Mouse (Mus musculus): ENCODE results near the gene Akna. TPM values are rescaled to one million over a fixed set of nuclear protein-coding genes. Genes with fewer than 3 reads are reported as not detected.

Akna gene
- polyA plus RNA-seq, 1 experiment from 2014 or later = 6.1 TPM

DNA sequence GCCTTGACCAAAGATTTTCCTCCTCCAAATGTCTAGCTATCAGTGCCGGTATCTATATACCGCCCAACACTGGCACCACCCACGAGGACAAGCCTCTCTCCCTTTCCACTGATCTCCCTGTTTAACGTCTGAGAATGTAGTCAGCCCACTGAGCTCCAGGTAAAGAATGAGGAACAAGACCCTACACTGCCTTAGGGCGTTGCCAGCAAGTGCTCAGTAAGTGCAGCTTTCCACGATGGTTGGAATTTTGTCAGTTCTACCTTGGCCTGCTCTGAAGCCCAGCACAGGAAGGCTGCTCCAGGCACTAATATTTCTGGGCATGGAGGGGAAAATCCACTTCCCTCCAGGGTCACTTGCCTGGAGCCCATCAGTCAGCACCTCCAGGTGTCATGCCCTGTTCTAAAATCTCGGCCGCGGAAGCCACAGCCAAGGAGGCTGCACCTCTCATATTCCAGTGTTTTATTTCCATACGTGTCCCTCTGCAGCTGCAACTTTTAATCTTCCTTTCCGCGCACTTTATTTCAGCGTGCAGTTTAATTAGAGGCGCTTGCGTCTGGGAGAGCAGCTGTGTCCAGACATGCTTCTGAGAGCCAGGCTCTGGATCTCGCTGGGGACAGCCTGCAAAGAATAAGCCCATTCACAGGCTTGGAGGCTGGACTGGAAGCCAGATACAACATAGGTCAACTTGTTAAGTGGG lies 34.1 kb upstream of the Akna start:
- no peaks in the 10 kb centered on the region for H3K9me3 ChIP-seq (ENCODE audit: control insufficient read depth, low read length)
- 0 out of 2 replicates have a peak, but pooled peaks cover 4% of the 10 kb centered on the region for H3K4me1 ChIP-seq (ENCODE audit: control insufficient read depth, insufficient read depth, low read length)
- no peak for ATAC-seq (ENCODE audit: low FRiP score, low TSS enrichment)
- no peak overlapping the region for H3K4me3 ChIP-seq (replicated peaks; ENCODE audit: low read depth, low read length)
- WGBS = 60% methylated on average over 16 of the region's 16 CpGs
- H3K9ac ChIP-seq (replicated peaks; ENCODE audit: low read length) = no peak overlapping the region
- H3K4me2 ChIP-seq (ENCODE audit: low read length) = no peak overlapping the region
- no peaks in the 10 kb centered on the region for H3K27me3 ChIP-seq (ENCODE audit: control insufficient read depth, insufficient read depth, low read length)
- no peaks in the 10 kb centered on the region for H3K36me3 ChIP-seq (ENCODE audit: control insufficient read depth, insufficient read depth, low read length)
- no peak overlapping the region for H3K27ac ChIP-seq (replicated peaks; ENCODE audit: low read depth, low read length)
- DNase-seq = peak; percentile 49

DNA sequence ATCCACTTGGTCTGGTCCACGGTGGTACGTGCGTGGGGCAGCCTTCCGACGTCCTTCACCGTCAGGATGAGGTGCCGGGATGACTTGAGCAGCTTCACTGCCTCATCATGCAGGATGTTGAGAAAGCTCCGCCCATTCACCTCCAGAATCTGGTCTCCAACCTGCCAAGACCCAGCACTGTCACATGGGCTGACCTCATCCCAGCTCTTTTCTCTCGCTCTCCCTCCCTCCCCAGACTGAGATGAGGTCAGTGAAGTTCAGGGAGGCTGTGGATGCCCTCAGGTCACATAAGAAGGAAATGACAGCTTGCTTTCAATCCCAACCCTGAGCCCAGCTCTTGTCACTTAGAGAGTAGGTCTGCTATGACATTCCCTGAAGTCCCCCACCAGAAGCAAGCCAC lies 32.2 kb upstream of the Akna start:
- Histone ChIP-seq H3K4me2 (ENCODE audit: low read length) (no peak overlapping the region), H3K27me3 (ENCODE audit: control insufficient read depth, insufficient read depth, low read length) (no peaks in the 10 kb centered on the region), H3K27ac (replicated peaks; ENCODE audit: low read depth, low read length) (no peak overlapping the region), H3K9ac (replicated peaks; ENCODE audit: low read length) (no peak overlapping the region), H3K4me1 (ENCODE audit: control insufficient read depth, insufficient read depth, low read length) (0 out of 2 replicates have a peak, but pooled peaks cover 4% of the 10 kb centered on the region), H3K9me3 (ENCODE audit: control insufficient read depth, low read length) (no peaks in the 10 kb centered on the region), H3K4me3 (replicated peaks; ENCODE audit: low read depth, low read length) (no peak overlapping the region), H3K36me3 (ENCODE audit: control insufficient read depth, insufficient read depth, low read length) (no peaks in the 10 kb centered on the region)
- DNase-seq (no peak), ATAC-seq (ENCODE audit: low FRiP score, low TSS enrichment) (no peak)
- WGBS = 89% methylated on average over 9 of the region's 9 CpGs

DNA sequence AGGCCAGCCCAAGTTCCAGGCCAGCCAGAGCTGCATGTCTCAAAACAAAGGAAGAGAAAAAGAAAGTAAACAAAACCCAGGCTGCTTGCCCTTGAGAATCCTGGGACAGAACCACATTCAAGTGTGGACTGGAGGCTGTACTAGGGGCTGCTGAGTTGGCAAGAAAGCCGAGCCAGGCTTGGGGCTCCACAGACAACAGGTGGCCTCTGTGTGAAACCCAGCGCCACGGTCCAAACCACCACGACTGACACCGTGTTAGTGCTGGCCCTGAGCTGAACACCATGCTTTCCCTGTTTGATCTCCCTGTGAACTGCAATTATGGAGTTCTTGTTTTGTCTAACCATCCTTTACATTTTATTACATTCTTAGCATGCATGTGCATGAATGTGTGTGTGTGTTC lies 27.9 kb upstream of the Akna start:
- 0 out of 2 replicates have a peak, but pooled peaks cover 9% of the 10 kb centered on the region for H3K4me1 ChIP-seq (ENCODE audit: control insufficient read depth, insufficient read depth, low read length)
- H3K4me3 ChIP-seq (replicated peaks; ENCODE audit: low read depth, low read length) = no peak overlapping the region
- DNase-seq (no peak), ATAC-seq (ENCODE audit: low FRiP score, low TSS enrichment) (no peak)
- no peak overlapping the region for H3K9ac ChIP-seq (replicated peaks; ENCODE audit: low read length)
- H3K27me3 ChIP-seq (ENCODE audit: control insufficient read depth, insufficient read depth, low read length) = no peaks in the 10 kb centered on the region
- H3K4me2 ChIP-seq (ENCODE audit: low read length) = no peak overlapping the region
- WGBS = 87% methylated on average over 5 of the region's 5 CpGs
- H3K36me3 ChIP-seq (ENCODE audit: control insufficient read depth, insufficient read depth, low read length) = no peaks in the 10 kb centered on the region
- H3K27ac ChIP-seq (replicated peaks; ENCODE audit: low read depth, low read length) = no peak overlapping the region
- H3K9me3 ChIP-seq (ENCODE audit: control insufficient read depth, low read length) = no peaks in the 10 kb centered on the region

DNA sequence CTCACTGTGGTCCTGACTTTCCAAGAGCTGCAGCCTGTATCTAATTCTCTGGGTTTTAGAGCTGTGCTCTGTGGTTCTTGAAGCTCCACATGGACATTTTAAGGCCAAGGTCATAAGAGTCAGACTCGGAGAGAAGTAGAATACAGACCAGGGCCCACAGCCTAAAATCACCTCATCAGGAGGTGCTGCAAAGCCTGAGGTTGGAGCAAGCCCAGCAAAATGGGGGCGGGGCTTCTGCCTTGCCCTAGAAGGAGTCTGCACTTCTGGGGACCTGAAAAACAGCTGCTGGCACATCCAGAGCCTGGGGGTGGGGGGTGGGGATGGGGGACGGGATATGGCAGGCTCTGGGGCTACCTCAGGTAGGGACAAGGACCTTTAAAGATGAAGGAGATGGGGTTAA lies 27.2 kb upstream of the Akna start:
- ATAC-seq (ENCODE audit: low FRiP score, low TSS enrichment) (no peak), DNase-seq (no peak)
- Histone ChIP-seq H3K9ac (replicated peaks; ENCODE audit: low read length) (no peak overlapping the region), H3K4me3 (replicated peaks; ENCODE audit: low read depth, low read length) (no peak overlapping the region), H3K27me3 (ENCODE audit: control insufficient read depth, insufficient read depth, low read length) (no peaks in the 10 kb centered on the region), H3K4me1 (ENCODE audit: control insufficient read depth, insufficient read depth, low read length) (0 out of 2 replicates have a peak, but pooled peaks cover 9% of the 10 kb centered on the region), H3K27ac (replicated peaks; ENCODE audit: low read depth, low read length) (no peak overlapping the region), H3K36me3 (ENCODE audit: control insufficient read depth, insufficient read depth, low read length) (no peaks in the 10 kb centered on the region), H3K9me3 (ENCODE audit: control insufficient read depth, low read length) (no peaks in the 10 kb centered on the region), H3K4me2 (ENCODE audit: low read length) (no peak overlapping the region)
- 58% methylated on average over 3 of the region's 3 CpGs for WGBS

DNA sequence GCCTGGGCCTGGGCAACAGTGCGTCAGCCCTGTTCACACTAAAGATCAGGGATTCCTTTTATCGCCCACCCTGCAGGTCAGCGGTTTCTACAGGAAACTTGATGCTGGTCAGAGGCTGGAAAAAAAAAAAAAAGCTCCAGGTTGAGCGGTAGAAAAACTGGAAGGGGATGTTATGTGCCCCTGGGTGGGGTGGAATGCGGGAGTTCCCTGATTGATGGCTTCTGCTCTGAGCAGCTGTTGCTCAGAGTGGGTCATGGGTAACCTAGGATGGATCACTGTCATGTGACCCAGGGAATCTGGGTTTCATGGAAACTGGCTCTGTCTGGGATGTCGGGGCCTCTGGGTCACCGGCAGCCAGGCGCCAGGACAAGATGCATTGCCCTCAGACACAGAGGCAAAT lies 23.2 kb upstream of the Akna start:
- Histone ChIP-seq H3K4me3 (replicated peaks; ENCODE audit: low read depth, low read length) (no peak overlapping the region), H3K4me2 (ENCODE audit: low read length) (no peak overlapping the region), H3K9ac (replicated peaks; ENCODE audit: low read length) (no peak overlapping the region), H3K9me3 (ENCODE audit: control insufficient read depth, low read length) (no peaks in the 10 kb centered on the region), H3K36me3 (ENCODE audit: control insufficient read depth, insufficient read depth, low read length) (no peaks in the 10 kb centered on the region), H3K4me1 (ENCODE audit: control insufficient read depth, insufficient read depth, low read length) (0 out of 2 replicates have a peak, but pooled peaks cover 9% of the 10 kb centered on the region), H3K27ac (replicated peaks; ENCODE audit: low read depth, low read length) (no peak overlapping the region), H3K27me3 (ENCODE audit: control insufficient read depth, insufficient read depth, low read length) (no peaks in the 10 kb centered on the region)
- no peak for DNase-seq
- ATAC-seq (ENCODE audit: low FRiP score, low TSS enrichment) = no peak
- 76% methylated on average over 8 of the region's 8 CpGs for WGBS

DNA sequence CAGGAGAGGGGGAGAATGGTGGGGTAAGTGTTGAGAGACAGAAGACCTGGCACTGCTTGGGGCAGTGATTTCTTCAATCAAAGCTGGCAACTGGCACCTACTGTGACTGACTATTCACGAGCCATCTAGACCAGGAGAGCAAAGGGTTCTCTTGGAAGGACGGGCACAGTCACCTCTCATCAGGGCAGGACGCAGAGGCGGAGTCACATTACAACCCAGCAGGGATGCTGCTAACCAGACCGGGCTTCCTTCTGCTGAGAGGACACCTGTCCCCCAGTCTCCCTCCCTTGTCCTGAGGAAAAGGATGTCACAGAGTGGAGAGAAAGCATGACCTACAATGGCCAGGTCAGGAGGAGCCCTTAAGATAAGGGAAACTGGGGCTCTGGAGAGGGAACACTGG lies 20.7 kb upstream of the Akna start:
- no peak overlapping the region for H3K4me2 ChIP-seq (ENCODE audit: low read length)
- H3K4me3 ChIP-seq (replicated peaks; ENCODE audit: low read depth, low read length) = no peak overlapping the region
- H3K9me3 ChIP-seq (ENCODE audit: control insufficient read depth, low read length) = no peaks in the 10 kb centered on the region
- ATAC-seq (ENCODE audit: low FRiP score, low TSS enrichment) (no peak), DNase-seq (no peak)
- no peak overlapping the region for H3K9ac ChIP-seq (replicated peaks; ENCODE audit: low read length)
- 44% methylated on average over 5 of the region's 5 CpGs for WGBS
- H3K4me1 ChIP-seq (ENCODE audit: control insufficient read depth, insufficient read depth, low read length) = no peaks in the 10 kb centered on the region
- no peaks in the 10 kb centered on the region for H3K27me3 ChIP-seq (ENCODE audit: control insufficient read depth, insufficient read depth, low read length)
- H3K36me3 ChIP-seq (ENCODE audit: control insufficient read depth, insufficient read depth, low read length) = no peaks in the 10 kb centered on the region
- H3K27ac ChIP-seq (replicated peaks; ENCODE audit: low read depth, low read length) = no peak overlapping the region

DNA sequence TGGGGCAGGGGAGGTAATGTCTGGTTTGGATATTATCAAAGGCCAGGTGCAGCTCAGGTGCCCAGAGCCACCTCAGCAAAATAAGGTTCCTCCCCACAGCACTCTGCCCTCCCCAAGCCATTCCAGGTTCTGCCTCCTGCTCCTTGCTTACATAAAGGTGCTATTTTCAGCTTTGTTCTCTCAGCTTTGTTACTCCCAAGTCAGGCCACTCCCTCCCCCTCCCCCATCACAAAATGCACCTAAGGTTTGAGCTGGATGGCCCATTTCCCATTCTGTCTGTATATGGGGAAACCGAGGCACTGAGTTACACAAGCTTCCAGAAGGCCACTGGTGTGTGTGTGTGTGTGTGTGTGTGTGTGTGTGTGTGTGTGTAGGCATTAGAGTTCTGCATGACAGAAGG lies 20.1 kb upstream of the Akna start:
- H3K9ac ChIP-seq (replicated peaks; ENCODE audit: low read length) = no peak overlapping the region
- no peaks in the 10 kb centered on the region for H3K36me3 ChIP-seq (ENCODE audit: control insufficient read depth, insufficient read depth, low read length)
- H3K4me3 ChIP-seq (replicated peaks; ENCODE audit: low read depth, low read length) = no peak overlapping the region
- no peaks in the 10 kb centered on the region for H3K9me3 ChIP-seq (ENCODE audit: control insufficient read depth, low read length)
- H3K27ac ChIP-seq (replicated peaks; ENCODE audit: low read depth, low read length) = no peak overlapping the region
- no peak overlapping the region for H3K4me2 ChIP-seq (ENCODE audit: low read length)
- ATAC-seq (ENCODE audit: low FRiP score, low TSS enrichment) (no peak), DNase-seq (no peak)
- H3K27me3 ChIP-seq (ENCODE audit: control insufficient read depth, insufficient read depth, low read length) = no peaks in the 10 kb centered on the region
- 76% methylated on average over 1 of the region's 1 CpGs for WGBS
- H3K4me1 ChIP-seq (ENCODE audit: control insufficient read depth, insufficient read depth, low read length) = no peaks in the 10 kb centered on the region

DNA sequence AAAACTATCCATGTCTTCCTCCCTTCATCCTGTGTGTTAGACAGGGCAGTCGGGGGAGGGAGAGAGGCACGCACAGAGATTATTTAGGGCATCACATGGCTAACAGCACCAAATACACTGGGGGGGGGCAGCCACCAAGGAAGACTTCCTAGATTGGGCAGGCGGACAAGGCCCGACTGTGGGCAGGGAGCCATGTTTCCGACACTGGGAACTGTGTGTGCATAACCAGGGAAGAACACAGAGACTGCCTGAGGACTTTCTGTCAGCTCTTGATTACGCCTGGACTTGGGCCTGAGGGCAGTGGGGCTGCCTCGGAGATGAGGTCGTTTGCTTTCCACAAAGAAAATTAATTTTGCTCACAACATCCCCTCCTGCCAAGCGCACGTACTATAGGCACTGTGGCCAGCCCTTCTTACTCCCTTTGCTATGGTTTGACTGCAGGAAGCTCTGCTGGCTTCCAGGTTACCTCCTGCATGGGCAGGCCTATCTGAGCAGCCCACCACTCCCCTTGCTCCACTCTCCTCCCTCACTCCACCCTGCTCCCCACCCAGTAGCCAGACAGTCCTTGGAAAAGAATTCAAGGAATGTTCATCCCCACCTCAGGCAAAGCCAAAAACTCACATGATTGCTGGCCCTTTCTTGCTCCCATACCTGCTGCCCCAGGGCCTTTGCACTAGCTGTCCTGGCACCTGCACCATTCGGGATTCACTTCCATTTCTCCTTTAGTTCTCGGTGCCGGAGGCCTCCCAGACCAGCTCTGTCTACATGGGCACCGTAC lies 17.2 kb upstream of the Akna start:
- no peak overlapping the region for H3K27ac ChIP-seq (replicated peaks; ENCODE audit: low read depth, low read length)
- no peaks in the 10 kb centered on the region for H3K4me1 ChIP-seq (ENCODE audit: control insufficient read depth, insufficient read depth, low read length)
- H3K9me3 ChIP-seq (ENCODE audit: control insufficient read depth, low read length) = no peaks in the 10 kb centered on the region
- no peak overlapping the region for H3K4me3 ChIP-seq (replicated peaks; ENCODE audit: low read depth, low read length)
- H3K4me2 ChIP-seq (ENCODE audit: low read length) = no peak overlapping the region
- DNase-seq (peak; percentile 53), ATAC-seq (ENCODE audit: low FRiP score, low TSS enrichment) (no peak)
- WGBS = 71% methylated on average over 14 of the region's 14 CpGs
- H3K27me3 ChIP-seq (ENCODE audit: control insufficient read depth, insufficient read depth, low read length) = no peaks in the 10 kb centered on the region
- H3K9ac ChIP-seq (replicated peaks; ENCODE audit: low read length) = no peak overlapping the region
- no peaks in the 10 kb centered on the region for H3K36me3 ChIP-seq (ENCODE audit: control insufficient read depth, insufficient read depth, low read length)

DNA sequence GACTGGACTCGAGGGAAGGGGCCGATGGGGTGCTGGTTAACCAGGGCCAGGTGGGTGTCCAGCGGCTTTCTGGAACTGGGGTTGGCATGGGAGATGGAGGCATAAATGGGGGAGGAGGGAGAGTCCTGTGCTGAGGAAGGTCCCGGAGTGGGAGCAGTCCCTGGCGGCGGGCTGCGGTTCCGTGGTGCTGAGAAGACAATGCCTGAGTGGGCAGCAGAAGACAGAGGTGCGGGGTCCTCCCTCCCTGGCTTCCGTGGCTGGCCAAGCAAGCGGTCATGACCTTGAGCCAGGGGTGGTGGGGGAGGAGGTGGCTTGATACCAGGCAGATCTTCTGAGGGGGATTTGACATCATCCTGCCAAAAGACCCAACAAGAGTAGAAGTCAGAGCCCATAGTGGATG lies 15.1 kb upstream of the Akna start:
- no peak overlapping the region for H3K27ac ChIP-seq (replicated peaks; ENCODE audit: low read depth, low read length)
- H3K27me3 ChIP-seq (ENCODE audit: control insufficient read depth, insufficient read depth, low read length) = no peaks in the 10 kb centered on the region
- H3K4me2 ChIP-seq (ENCODE audit: low read length) = no peak overlapping the region
- no peaks in the 10 kb centered on the region for H3K4me1 ChIP-seq (ENCODE audit: control insufficient read depth, insufficient read depth, low read length)
- no peak overlapping the region for H3K4me3 ChIP-seq (replicated peaks; ENCODE audit: low read depth, low read length)
- H3K9ac ChIP-seq (replicated peaks; ENCODE audit: low read length) = no peak overlapping the region
- ATAC-seq (ENCODE audit: low FRiP score, low TSS enrichment) = no peak
- DNase-seq = no peak
- H3K9me3 ChIP-seq (ENCODE audit: control insufficient read depth, low read length) = no peaks in the 10 kb centered on the region
- H3K36me3 ChIP-seq (ENCODE audit: control insufficient read depth, insufficient read depth, low read length) = no peaks in the 10 kb centered on the region
- 73% methylated on average over 11 of the region's 11 CpGs for WGBS

All from midbrain, embryonic 14.5 days (tissue).